Comparison of ENCODE assay signal across 12 mouse cellular contexts in the genomic region with DNA sequence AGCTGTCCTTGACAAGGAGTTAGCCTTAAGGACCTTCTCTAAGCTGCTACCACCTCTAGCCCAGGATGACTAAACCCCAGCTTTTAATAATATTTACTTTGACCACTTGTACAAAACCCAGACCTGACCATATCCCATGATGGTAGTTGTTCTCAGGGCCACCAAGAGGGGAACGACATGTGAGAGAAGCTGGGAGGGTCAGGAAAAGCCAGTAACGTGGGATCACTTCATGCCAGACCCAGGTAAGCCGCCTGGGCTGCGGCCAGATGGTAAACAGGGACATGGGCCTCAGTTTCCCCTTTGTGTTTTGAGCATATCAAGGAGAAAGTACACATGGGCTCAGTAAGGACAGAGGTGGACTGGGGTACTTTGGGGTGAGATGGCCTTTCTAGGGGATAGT.
"Had no signal": no experiment of that assay in that cellular context is flagged by ENCODE, and none has a peak within 500 bp of the region (broad histone marks: within the 10 kb centered on the region; RNA-seq: fewer than 3 reads in every experiment).

No protein-coding gene starts in this region.

- DNase-seq: layer of hippocampus, postnatal 36 days; retina, postnatal 1 day; right cerebral cortex, postnatal 4 days; thymus, adult 2 months; thymus, postnatal 25 days had no signal

- H3K4me2 ChIP-seq: limb, embryonic 12.5 days; midbrain, embryonic 11.5 days; midbrain, embryonic 15.5 days; neural tube, embryonic 12.5 days; stomach, embryonic 15.5 days had no signal

- ATAC-seq: midbrain, embryonic 15.5 days had no signal

- H3K4me3 ChIP-seq: limb, embryonic 12.5 days; megakaryocyte, embryonic 14.5 days; midbrain, embryonic 15.5 days; neural tube, embryonic 12.5 days; stomach, embryonic 15.5 days had no signal

- H3K4me1 ChIP-seq: midbrain, embryonic 15.5 days; neural tube, embryonic 12.5 days; stomach, embryonic 15.5 days had no signal

- H3K27me3 ChIP-seq: limb, embryonic 12.5 days; midbrain, embryonic 15.5 days; neural tube, embryonic 12.5 days; stomach, embryonic 15.5 days had no signal

- H3K9ac ChIP-seq: limb, embryonic 12.5 days; liver, embryonic 14.5 days; midbrain, embryonic 15.5 days; neural tube, embryonic 12.5 days; stomach, embryonic 15.5 days had no signal

- H3K36me3 ChIP-seq: limb, embryonic 12.5 days; midbrain, embryonic 15.5 days; neural tube, embryonic 12.5 days; stomach, embryonic 15.5 days had no signal

- H3K9me3 ChIP-seq: limb, embryonic 12.5 days; megakaryocyte, embryonic 14.5 days; midbrain, embryonic 15.5 days; neural tube, embryonic 12.5 days; stomach, embryonic 15.5 days had no signal

- H3K27ac ChIP-seq: limb, embryonic 12.5 days; liver, embryonic 14.5 days; midbrain, embryonic 15.5 days; neural tube, embryonic 12.5 days; stomach, embryonic 15.5 days had no signal
